Mouse (Mus musculus) frontal cortex, postnatal 36 days (tissue): ENCODE data around the gene Arel1.

ENCODE experiments used
- DNase-seq, 2 experiments: peaks; one replicate each; pipeline ENCODE4 v3.0.0; 2022; ENCODE audit warnings: low spot score in 2 of 2

The Arel1 gene

DNA sequence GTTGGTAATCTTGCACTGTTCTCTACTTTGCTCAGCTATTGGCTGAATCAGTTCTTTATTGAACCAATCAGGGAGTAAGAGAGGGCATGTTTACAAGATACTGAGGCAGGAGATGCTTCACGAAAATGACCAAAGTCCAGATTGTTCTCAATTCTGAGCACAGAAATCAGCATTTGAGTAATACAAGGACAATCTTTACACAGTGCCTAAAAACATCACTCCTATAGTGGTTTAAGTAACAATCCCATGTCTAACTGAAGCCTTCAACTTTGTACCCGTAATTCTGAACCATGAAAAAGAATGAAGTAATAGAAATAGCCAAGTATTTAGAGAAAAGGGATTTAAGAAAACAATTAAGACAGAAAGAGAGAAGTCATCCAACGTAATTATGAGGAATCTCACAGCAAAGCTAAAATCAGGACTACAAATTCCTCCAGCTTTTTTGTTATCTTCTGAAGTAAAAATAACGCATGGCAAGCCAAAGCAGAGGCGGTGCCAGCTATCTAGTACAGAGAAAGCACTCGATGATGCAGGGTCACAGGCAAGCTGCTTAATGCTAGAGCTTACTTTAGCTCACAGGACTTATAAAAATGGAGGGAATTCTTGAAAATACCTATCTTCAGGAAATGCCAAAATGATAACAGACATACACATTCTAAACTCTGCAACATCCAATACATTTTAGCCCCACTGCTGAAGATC lies 22.0 kb downstream of the Arel1 start:
- no peak for DNase-seq

GRCm38 (mm10) chr12:84947894-84948583 lies 22.7 kb downstream of the Arel1 start:
- no peak for DNase-seq

DNA sequence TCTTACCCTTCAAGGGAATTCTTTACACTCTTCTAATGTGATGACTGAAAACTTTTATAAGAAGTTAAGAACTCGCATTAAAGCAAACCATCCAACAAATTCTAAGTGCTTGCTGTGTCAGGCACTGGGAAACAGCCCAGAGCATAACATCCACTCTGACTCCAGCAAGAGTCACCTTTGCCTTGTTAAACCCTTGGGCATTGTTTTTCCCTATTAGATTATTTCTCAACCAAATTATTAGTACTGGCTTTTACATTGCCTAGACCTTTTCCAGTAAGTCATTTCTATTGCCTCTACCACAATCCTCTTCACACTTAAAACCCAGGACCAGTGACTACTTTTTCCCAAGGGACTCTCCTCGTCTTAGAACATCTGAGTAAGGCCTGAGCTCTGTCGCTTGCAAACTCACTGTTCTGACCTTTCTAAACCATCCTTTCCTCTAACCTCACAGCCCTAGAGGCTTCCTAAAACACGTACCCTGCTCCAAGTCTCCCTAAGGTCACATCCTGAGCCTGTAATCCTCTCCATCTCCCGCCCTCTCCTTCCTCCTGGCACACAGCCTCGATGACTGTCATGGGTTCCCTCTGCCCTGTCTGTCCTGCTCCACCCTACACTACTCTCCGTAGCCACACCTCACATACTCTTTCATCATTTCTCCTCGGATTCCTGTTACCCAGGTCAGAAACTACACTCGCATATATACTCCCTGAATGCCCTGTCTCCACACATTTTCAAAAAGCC lies 25.7 kb downstream of the Arel1 start:
- DNase-seq, result no peak

DNA sequence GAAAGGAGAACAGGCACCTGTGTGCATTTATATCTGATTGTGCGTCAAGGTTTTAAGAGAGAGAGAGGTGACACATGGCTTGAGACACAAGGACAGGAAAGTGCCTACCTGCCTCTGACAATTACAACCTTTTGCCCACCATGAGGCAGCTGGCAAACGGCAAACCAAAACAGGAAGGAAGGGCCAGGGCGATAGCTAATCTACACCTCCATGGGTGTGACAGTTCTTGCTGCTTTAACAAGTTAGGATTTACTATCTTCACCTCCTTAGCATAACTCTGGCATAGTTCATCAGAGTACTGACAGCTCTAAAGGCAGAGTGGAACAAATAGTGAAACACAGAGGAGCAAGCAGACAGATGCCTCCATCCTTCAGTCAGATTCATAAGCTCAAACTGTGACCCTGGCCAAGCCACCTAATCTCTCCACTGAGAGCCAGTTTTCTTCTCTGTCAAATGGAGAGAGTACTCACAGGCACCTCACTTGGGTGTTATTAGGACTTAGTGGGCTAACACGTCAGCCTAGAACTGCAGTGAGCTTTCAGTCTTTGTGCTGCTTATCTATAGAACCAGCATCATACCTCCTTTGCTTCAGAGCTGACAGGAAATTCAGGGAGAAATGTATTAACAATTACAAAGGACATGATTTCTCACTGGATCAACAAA lies 26.4 kb downstream of the Arel1 start:
- DNase-seq, result no peak

GRCm38 (mm10) chr12:84943006-84943952 lies 27.4 kb downstream of the Arel1 start:
- DNase-seq, result no peak

DNA sequence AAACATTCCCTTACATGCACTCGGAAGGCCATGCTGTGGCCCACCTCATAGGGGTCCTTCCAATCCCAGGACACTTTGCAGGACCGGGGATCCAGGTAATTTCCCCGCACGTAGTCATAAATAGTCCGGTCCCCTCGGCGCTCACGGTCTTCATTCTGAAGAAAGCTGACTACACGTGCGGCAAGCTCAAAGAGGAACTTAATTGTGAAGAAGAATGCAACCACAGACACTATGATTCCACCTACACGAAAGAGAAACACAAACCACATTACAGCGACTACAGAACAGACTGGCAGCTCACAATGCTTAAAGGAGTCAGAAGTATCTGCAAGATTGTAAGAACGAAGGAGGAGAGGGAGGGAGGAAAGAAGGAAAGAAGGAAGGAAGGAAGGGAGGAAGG lies 29.0 kb downstream of the Arel1 start:
- no peak for DNase-seq

- no peak for DNase-seq
Measured at GRCm38 (mm10) chr12:84940343-84940742, 30.4 kb downstream of the Arel1 start.

DNA sequence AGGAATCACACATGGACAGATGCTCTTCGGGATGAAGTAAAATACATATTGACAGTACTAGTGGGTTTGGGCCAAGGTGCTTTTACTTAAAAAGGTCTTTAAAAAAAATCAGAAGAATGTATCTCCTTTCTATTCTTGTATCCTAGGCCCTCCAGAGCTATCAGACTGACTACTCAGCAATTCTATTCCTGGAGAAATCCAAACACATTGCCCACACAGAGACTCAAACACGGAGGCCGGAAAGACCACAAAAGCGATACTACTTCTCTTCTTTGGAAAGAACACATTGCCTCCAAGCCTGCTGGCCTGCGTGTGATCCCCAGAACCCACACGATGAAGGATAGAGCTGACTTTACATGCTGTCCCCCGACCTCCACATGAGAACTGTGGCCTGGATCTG lies 31.6 kb downstream of the Arel1 start:
- peak in 1 of 2 experiments; percentile 34 for DNase-seq

DNA sequence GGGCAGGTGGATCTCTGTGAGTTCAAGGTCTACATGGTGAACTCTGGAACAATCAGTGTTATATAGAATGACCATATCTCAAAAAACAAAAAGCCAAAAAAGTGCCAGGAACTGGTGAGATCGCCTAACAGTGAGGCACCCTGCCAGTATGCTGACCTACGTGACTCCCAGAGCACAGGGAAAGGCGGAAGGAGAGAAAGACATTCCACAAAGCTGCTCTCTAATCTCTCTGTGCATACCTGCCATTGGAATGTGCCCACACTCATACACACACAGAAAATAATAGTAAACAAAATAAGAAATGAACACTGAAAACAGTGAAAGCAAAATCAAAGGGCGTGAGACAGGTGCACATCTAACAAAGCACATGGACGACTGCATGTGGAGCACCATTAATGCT lies 35.4 kb downstream of the Arel1 start:
- DNase-seq, result no peak

DNA sequence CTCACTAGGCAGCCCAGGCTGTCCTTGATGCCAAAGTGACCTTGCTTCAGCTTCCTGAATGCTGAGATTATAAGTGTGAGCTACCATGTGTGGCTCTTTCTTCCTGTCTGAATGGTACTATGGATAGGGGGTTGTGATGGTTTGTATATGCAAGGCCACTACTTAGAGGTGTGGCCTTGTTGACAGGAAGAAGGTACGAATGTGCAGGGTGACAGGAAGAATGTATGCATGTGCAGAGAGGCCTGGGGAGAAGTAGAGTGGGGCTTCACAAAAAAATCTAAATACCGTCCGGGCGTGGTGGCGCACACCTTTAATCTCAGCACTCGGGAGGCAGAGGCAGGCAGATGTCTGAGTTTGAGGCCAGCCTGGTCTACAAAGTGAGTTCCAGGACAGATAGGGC lies 38.5 kb downstream of the Arel1 start:
- DNase-seq, result no peak

DNA sequence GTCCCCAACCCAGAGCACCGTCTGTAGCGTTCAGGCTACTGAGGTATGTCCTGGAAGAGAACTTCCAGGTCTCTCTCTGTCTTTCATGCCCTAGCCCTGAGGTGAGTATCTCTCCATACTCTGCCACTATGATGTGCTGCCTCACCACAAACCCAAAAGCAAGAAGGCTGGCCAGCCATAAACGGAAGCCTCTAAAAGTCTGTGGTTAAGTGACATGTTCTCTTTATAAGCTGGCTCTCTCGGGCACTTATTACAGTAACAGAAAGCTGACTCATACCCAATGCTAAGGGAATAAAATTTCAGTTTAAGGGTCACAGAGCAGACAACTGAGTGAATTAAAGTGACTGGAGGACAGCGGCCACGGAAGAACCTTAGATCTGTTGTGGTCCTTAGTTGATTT lies 44.2 kb downstream of the Arel1 start:
- no peak for DNase-seq

GRCm38 (mm10) chr12:84924324-84924723 lies 46.4 kb downstream of the Arel1 start:
- no peak for DNase-seq

DNA sequence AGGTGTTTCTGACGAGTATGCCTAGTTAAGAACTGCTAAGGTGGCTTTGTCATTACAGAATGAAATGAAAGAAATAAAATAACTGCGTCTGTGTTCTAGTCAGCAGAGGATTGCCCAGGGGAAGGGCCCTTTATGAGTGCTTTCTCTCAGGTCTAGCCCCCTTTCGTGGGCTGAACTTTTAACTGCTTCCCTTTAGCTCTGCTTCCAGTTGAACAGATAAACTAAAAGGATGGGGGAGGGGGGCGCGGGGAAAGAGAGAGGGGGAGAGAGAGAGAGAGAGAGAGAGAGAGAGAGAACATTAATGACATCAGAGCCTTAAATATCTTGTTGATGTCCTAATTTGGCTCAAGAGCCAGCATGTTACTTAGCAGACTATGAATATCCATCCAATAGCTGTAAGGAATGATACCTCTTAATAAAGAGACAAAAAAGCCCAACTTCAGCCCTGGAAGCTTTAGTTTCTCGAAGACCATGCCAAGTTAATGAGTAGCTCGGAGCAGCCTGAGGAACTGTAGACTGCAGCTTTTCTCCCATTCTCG lies 48.8 kb downstream of the Arel1 start:
- no peak for DNase-seq

- DNase-seq, result no peak
Measured at GRCm38 (mm10) chr12:84918809-84919208, 51.9 kb downstream of the Arel1 start.

- DNase-seq, result no peak
Measured at GRCm38 (mm10) chr12:84917799-84918198, 52.9 kb downstream of the Arel1 start.

DNA sequence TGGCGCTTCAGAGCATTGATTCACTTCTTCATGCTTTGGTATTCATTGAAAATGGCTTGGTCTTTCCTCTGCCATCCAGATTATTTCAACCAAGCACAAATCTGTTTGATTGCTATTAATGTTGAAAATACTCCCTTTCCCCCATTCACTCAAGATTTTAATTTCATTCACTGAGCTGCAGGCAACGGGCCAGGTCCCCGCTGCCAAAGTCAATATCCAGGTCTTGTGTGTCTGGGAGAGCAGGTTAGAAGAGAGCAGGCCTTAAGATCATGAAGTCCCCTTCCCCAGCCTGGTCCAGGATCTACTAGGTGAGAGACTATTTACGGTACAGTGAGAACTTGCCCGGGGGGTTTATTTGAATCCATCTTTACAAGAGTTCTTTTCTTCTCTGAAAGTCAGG lies 55.7 kb downstream of the Arel1 start:
- no peak for DNase-seq

- no peak for DNase-seq
Measured at GRCm38 (mm10) chr12:84912652-84913104, 58.0 kb downstream of the Arel1 start.

DNA sequence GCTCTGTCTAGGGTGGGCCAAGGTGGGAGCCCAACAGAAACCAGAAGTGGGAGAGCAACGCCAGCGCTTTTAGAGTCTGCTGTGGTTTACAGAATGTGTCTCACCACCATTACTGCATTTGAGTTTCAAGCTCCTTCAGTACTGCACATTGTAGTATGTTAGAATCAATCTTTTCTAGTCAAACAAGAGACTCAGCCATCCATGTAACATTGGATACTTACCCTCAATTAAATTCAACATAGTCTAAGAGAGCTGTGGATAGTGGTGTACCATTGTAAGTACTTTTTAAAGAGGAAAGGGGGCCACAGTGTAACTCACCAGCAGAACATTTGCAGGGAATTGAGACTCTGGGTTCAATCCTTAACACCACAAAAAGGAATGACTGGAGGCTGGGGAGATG lies 59.1 kb downstream of the Arel1 start:
- DNase-seq, result no peak

- DNase-seq, result no peak
Measured at GRCm38 (mm10) chr12:84910066-84910465, 60.6 kb downstream of the Arel1 start.

- no peak for DNase-seq
Measured at GRCm38 (mm10) chr12:84907627-84908480, 62.8 kb downstream of the Arel1 start.
